Comparison of ENCODE assay signal across 8 mouse cellular contexts in genomic region chr11:58331149-58331495, GRCm38 (mm10). TPM values are rescaled to one million over a fixed set of nuclear protein-coding genes. Genes with fewer than 3 reads are reported as not detected.
DNase-seq lines count a peak whose midpoint lies in the region; ATAC-seq lines count a peak whose summit lies in the region.

No protein-coding gene starts in this region.

- 22% methylated on average over 10 of the region's 10 CpGs for WGBS in kidney, embryonic 14.5 days
- WGBS in hindbrain, embryonic 11.5 days, result 22% methylated on average over 10 of the region's 10 CpGs
- 26% methylated on average over 10 of the region's 10 CpGs for WGBS in midbrain, embryonic 13.5 days

- no peaks in the 10 kb centered on the region for H3K27me3 ChIP-seq in kidney, embryonic 14.5 days (ENCODE audit: control insufficient read depth, insufficient read depth, low read length)
- H3K27me3 ChIP-seq in hindbrain, embryonic 11.5 days (ENCODE audit: control insufficient read depth, insufficient read depth, low read length), result no peaks in the 10 kb centered on the region
- no peaks in the 10 kb centered on the region for H3K27me3 ChIP-seq in midbrain, embryonic 13.5 days

- peak overlapping the region; percentile 76 for H3K9ac ChIP-seq in kidney, embryonic 14.5 days (ENCODE audit: low read depth, low read length)
- H3K9ac ChIP-seq in hindbrain, embryonic 11.5 days (ENCODE audit: low read depth, low read length), result peak overlapping the region; percentile 86
- H3K9ac ChIP-seq in midbrain, embryonic 13.5 days (replicated peaks), result peak overlapping the region; percentile 85

- peak overlapping the region; percentile 87 for H3K4me2 ChIP-seq in kidney, embryonic 14.5 days (replicated peaks; ENCODE audit: low read depth, low read length)
- peak overlapping the region; percentile 83 for H3K4me2 ChIP-seq in hindbrain, embryonic 11.5 days (replicated peaks; ENCODE audit: low read depth, low read length)
- peak overlapping the region; percentile 99 for H3K4me2 ChIP-seq in midbrain, embryonic 13.5 days (replicated peaks)

- DNase-seq in kidney, postnatal 25 days, result no peak
- DNase-seq in cerebellum, adult 8-10 months, result peak; percentile 43
- DNase-seq in hindbrain, embryonic 11.5 days (ENCODE audit: low spot score), result peak; percentile 21
- no peak for DNase-seq in right cerebral cortex, postnatal 25 days
- DNase-seq in frontal cortex, adult 2 months (ENCODE audit: extremely low spot score in 1 of 2, low spot score in 1 of 2), result no peak
- DNase-seq in right cerebral cortex, adult 2 months (ENCODE audit: low spot score in 2 of 2), result no peak

- no peak overlapping the region for H3K27ac ChIP-seq in kidney, embryonic 14.5 days (ENCODE audit: low read depth, low read length)
- H3K27ac ChIP-seq in hindbrain, embryonic 11.5 days (ENCODE audit: low read depth, low read length), result no peak overlapping the region
- H3K27ac ChIP-seq in midbrain, embryonic 13.5 days, result peak overlapping the region; percentile 55; the same call in 1 of the 2 replicates

- H3K4me3 ChIP-seq in kidney, embryonic 14.5 days (ENCODE audit: low read length), result peak overlapping the region; percentile 96
- H3K4me3 ChIP-seq in hindbrain, embryonic 11.5 days (ENCODE audit: low read depth, low read length), result peak overlapping the region; percentile 77
- H3K4me3 ChIP-seq in midbrain, embryonic 13.5 days (replicated peaks), result peak overlapping the region; percentile 84

- ATAC-seq in kidney, embryonic 14.5 days (ENCODE audit: low FRiP score, low TSS enrichment), result peak; percentile 11; the same call in 1 of the 2 replicates
- ATAC-seq in hindbrain, embryonic 11.5 days (ENCODE audit: low FRiP score), result no peak
- ATAC-seq in midbrain, embryonic 13.5 days, result peak; percentile 21

- peaks cover 26% of the 10 kb centered on the region for H3K36me3 ChIP-seq in kidney, embryonic 14.5 days (ENCODE audit: control insufficient read depth, insufficient read depth, low read length)
- 0 out of 2 replicates have a peak, but pooled peaks cover 7% of the 10 kb centered on the region for H3K36me3 ChIP-seq in hindbrain, embryonic 11.5 days (ENCODE audit: control insufficient read depth, insufficient read depth, low read length)
- H3K36me3 ChIP-seq in midbrain, embryonic 13.5 days, result peaks cover 41% of the 10 kb centered on the region

- peaks cover 19% of the 10 kb centered on the region for H3K4me1 ChIP-seq in kidney, embryonic 14.5 days (ENCODE audit: control insufficient read depth, insufficient read depth, low read length)
- H3K4me1 ChIP-seq in hindbrain, embryonic 11.5 days (replicated peaks; ENCODE audit: control insufficient read depth, insufficient read depth, low read length), result peaks cover 11% of the 10 kb centered on the region
- peaks cover 47% of the 10 kb centered on the region for H3K4me1 ChIP-seq in midbrain, embryonic 13.5 days (replicated peaks)

- no peaks in the 10 kb centered on the region for H3K9me3 ChIP-seq in kidney, embryonic 14.5 days (ENCODE audit: control insufficient read depth, low read length)
- H3K9me3 ChIP-seq in hindbrain, embryonic 11.5 days (ENCODE audit: control insufficient read depth, low read length), result no peaks in the 10 kb centered on the region
- no peaks in the 10 kb centered on the region for H3K9me3 ChIP-seq in midbrain, embryonic 13.5 days

RNA-seq across cellular contexts. Expression of gene Sh3bp5l, which starts 0.6 kb away (rescaled TPM):
- polyA plus RNA-seq in kidney, embryonic 14.5 days (2014; fragmentation: Nextera tagmentation; extraction: Ambion mirVana), result 17.0 and 27.5 TPM in 2 replicates
- polyA plus RNA-seq in hindbrain, embryonic 11.5 days (2014; fragmentation: Nextera tagmentation; extraction: Ambion mirVana), result 23.4 and 27.7 TPM in 2 replicates
- polyA plus RNA-seq in midbrain, embryonic 13.5 days (2015; fragmentation: Nextera tagmentation; extraction: Ambion mirVana), result 48.4 and 50.7 TPM in 2 replicates
- polyA plus RNA-seq in frontal cortex, adult 2 months (2012; rRNA removed), result 39.9 and 40.8 TPM in 2 replicates

RNA-seq across cellular contexts. Expression of gene Zfp672, which starts 1.0 kb away (rescaled TPM):
- polyA plus RNA-seq in kidney, embryonic 14.5 days (2014; fragmentation: Nextera tagmentation; extraction: Ambion mirVana), result 34.4 and 34.5 TPM in 2 replicates
- 26.1 and 28.9 TPM in 2 replicates for polyA plus RNA-seq in hindbrain, embryonic 11.5 days (2014; fragmentation: Nextera tagmentation; extraction: Ambion mirVana)
- polyA plus RNA-seq in midbrain, embryonic 13.5 days (2015; fragmentation: Nextera tagmentation; extraction: Ambion mirVana), result 38.6 and 39.7 TPM in 2 replicates
- polyA plus RNA-seq in frontal cortex, adult 2 months (2012; rRNA removed), result 50.1 and 52.2 TPM in 2 replicates

RNA-seq across cellular contexts. Expression of gene Zfp692, which starts 24.3 kb away (rescaled TPM):
- 19.3 and 23.1 TPM in 2 replicates for polyA plus RNA-seq in kidney, embryonic 14.5 days (2014; fragmentation: Nextera tagmentation; extraction: Ambion mirVana)
- 12.5 and 15.5 TPM in 2 replicates for polyA plus RNA-seq in hindbrain, embryonic 11.5 days (2014; fragmentation: Nextera tagmentation; extraction: Ambion mirVana)
- polyA plus RNA-seq in midbrain, embryonic 13.5 days (2015; fragmentation: Nextera tagmentation; extraction: Ambion mirVana), result 26.0 and 28.8 TPM in 2 replicates
- polyA plus RNA-seq in frontal cortex, adult 2 months (2012; rRNA removed), result 59.6 and 63.7 TPM in 2 replicates

RNA-seq across cellular contexts. Expression of gene Lypd8, which starts 47.7 kb away (rescaled TPM):
- not detected in 2 replicates for polyA plus RNA-seq in kidney, embryonic 14.5 days (2014; fragmentation: Nextera tagmentation; extraction: Ambion mirVana)
- polyA plus RNA-seq in hindbrain, embryonic 11.5 days (2014; fragmentation: Nextera tagmentation; extraction: Ambion mirVana), result not detected in 2 replicates
- 0.73 TPM in 1 of 2 replicates, not detected in the other for polyA plus RNA-seq in midbrain, embryonic 13.5 days (2015; fragmentation: Nextera tagmentation; extraction: Ambion mirVana)
- 0.16 and 0.25 TPM in 2 replicates for polyA plus RNA-seq in frontal cortex, adult 2 months (2012; rRNA removed)

RNA-seq across cellular contexts. Expression of gene 4930438A08Rik, which starts 56.5 kb away (rescaled TPM):
- not detected in 2 replicates for polyA plus RNA-seq in kidney, embryonic 14.5 days (2014; fragmentation: Nextera tagmentation; extraction: Ambion mirVana)
- not detected in 2 replicates for polyA plus RNA-seq in hindbrain, embryonic 11.5 days (2014; fragmentation: Nextera tagmentation; extraction: Ambion mirVana)
- not detected in 2 replicates for polyA plus RNA-seq in midbrain, embryonic 13.5 days (2015; fragmentation: Nextera tagmentation; extraction: Ambion mirVana)
- not detected in 2 replicates for polyA plus RNA-seq in frontal cortex, adult 2 months (2012; rRNA removed)

Comparison
In these comparisons a context has a peak if more than half of its experiments do, and no peak if none do; other contexts are left out.
1. DNase-seq: peak in cerebellum, adult 8-10 months (single experiment) and hindbrain, embryonic 11.5 days (single experiment); none in kidney, postnatal 25 days (0 of 2), right cerebral cortex, postnatal 25 days (single experiment), frontal cortex, adult 2 months (0 of 2) and right cerebral cortex, adult 2 months (0 of 2).
2. Peak in every context shown above with its lines, with median percentiles within 50 percentile points of each other: H3K4me2 ChIP-seq, H3K4me3 ChIP-seq and H3K9ac ChIP-seq.